Mouse (Mus musculus) common myeloid progenitor, adult 5-6 weeks (primary cell): Measurements from ENCODE around the gene Ulk4. TPM values are rescaled to one million over a fixed set of nuclear protein-coding genes. Genes with fewer than 3 reads are reported as not detected.
A peak's percentile ranks its signal among the peaks of the same experiment; 100 is the strongest.

Experiments used
- ATAC-seq: replicated peaks from 2 replicates; pipeline ENCODE4 v1.8.0; 2016; ENCODE audit warnings: low read depth, mild to moderate bottlenecking, moderate TSS enrichment, inconsistent platforms; ENCODE audit not compliant: poor library complexity, severe bottlenecking
- total RNA-seq: library from RNA; stranded (forward); fragments of 200-1000, 187-1606 nt; gene quantifications from 2 replicates; pipeline ENCODE4 v1.2.3, GENCODE M21; 2017

Gene Ulk4
- total RNA-seq, 1 experiment from 2014 or later, result 4.0 TPM

GRCm38 (mm10) chr9:121265307-121265706 lies 11.7 kb downstream of the Ulk4 start:
- ATAC-seq, result peak; percentile 63; the same call in 1 of the 2 replicates

GRCm38 (mm10) chr9:121257106-121257505 lies 19.9 kb downstream of the Ulk4 start:
- no peak for ATAC-seq

- ATAC-seq, result no peak
Observed at GRCm38 (mm10) chr9:121254761-121255160, 22.2 kb downstream of the Ulk4 start.

- ATAC-seq, result no peak
Observed at GRCm38 (mm10) chr9:121253983-121254382, 23.0 kb downstream of the Ulk4 start.

GRCm38 (mm10) chr9:121250854-121251253 lies 26.1 kb downstream of the Ulk4 start:
- ATAC-seq, result no peak

- peak; percentile 71 for ATAC-seq
Observed at GRCm38 (mm10) chr9:121249805-121250204, 27.2 kb downstream of the Ulk4 start.

GRCm38 (mm10) chr9:121247956-121248775 lies 28.8 kb downstream of the Ulk4 start:
- peak; percentile 70 for ATAC-seq

- no peak for ATAC-seq
Observed at GRCm38 (mm10) chr9:121247047-121247446, 29.9 kb downstream of the Ulk4 start.

- ATAC-seq, result no peak
Observed at GRCm38 (mm10) chr9:121242331-121242730, 34.7 kb downstream of the Ulk4 start.

- peak; percentile 76 for ATAC-seq
Observed at GRCm38 (mm10) chr9:121241806-121242205, 35.2 kb downstream of the Ulk4 start.

- no peak for ATAC-seq
Observed at GRCm38 (mm10) chr9:121241366-121241765, 35.6 kb downstream of the Ulk4 start.

GRCm38 (mm10) chr9:121240242-121240641 lies 36.8 kb downstream of the Ulk4 start:
- peak; percentile 72 for ATAC-seq

GRCm38 (mm10) chr9:121239571-121239970 lies 37.4 kb downstream of the Ulk4 start:
- no peak for ATAC-seq

- no peak for ATAC-seq
Observed at GRCm38 (mm10) chr9:121218636-121219035, 58.4 kb downstream of the Ulk4 start.

GRCm38 (mm10) chr9:121218230-121218629 lies 58.8 kb downstream of the Ulk4 start:
- ATAC-seq, result no peak

GRCm38 (mm10) chr9:121217742-121218141 lies 59.3 kb downstream of the Ulk4 start:
- no peak for ATAC-seq

- ATAC-seq, result no peak
Observed at GRCm38 (mm10) chr9:121216536-121217320, 60.3 kb downstream of the Ulk4 start.

GRCm38 (mm10) chr9:121215349-121216000 lies 61.5 kb downstream of the Ulk4 start:
- peak; percentile 97 for ATAC-seq

- no peak for ATAC-seq
Observed at GRCm38 (mm10) chr9:121212322-121212721, 64.7 kb downstream of the Ulk4 start.

GRCm38 (mm10) chr9:121205046-121205445 lies 72.0 kb downstream of the Ulk4 start:
- no peak for ATAC-seq
